Mouse (Mus musculus) ovary, postnatal 10 days (tissue): ENCODE measurements around the gene Hap1.
A peak's percentile ranks its signal among the peaks of the same experiment; 100 is the strongest.
"Not testable (repeated sequence)": the region's sequence is repeated elsewhere in the genome, so short reads cannot be mapped to it uniquely, and the experiment has no call there.

Source experiments
- DNase-seq: peaks from one replicate; pipeline ENCODE4 v3.0.0; 2022; ENCODE audit warnings: low spot score

Hap1 gene

DNA sequence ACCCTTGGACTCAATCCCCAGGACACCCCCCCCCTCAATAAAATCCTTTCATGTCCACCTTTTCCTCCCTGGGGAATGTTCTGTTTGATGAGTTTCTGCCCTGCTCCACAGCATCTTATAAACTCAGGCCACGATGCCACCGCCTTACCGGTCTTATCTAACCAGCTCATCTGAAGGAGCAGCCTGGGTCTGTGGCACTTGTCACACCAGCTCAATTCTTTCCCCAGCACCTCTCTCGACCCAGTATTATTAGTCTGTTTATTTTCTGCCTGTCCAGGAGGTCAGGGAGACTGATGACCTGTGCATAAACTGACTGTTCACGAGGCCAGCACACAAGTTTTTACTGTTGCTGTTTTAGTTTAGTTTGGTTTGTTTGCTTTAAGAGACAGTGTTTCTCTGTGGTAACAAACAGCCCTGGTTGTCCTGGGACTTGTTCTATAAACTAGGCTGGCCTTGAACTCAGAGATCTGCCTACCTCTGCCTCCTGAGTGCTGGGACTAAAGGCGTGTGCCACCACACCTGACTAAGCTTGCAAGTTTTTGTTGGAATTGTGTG is 38.0 kb downstream of the Hap1 start:
- DNase-seq = no peak

DNA sequence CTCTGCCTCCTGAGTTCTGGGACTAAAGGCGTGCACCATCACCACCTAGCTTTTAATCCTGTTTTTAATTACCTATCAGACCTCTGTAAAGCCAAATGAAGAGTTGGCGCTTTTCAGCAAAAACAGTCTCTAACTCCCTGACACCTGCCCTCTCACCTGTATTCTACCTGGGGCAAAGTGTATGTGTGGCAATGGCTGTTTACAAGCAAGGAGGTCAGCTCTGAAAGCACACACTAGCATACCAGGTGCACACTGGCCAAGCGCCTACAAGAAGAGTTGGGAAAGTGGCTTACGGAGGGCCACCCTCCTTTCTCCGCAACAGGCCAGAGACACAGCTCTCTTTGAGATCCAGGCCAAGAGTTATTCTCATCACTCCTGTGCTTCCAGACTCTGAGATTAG is 40.5 kb downstream of the Hap1 start:
- no peak for DNase-seq

DNA sequence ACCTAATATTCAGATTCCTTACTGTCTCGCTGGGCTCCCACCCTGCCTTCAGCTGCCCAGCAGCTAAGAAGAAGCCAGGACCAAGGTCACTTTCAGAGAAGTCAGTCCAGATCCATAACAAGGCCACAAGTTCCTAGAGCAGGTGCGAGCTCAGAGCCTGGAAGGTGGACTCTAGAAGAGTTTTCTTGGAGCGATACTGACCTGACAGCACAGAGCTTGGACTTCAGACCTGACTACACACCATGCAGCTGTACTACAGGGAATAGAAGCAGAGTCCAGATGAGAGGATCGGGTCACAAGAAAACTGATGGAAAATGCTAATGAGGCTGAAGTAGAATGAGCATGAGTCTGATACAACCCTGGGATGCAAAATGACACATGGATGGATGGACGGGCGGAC is 42.5 kb downstream of the Hap1 start:
- no peak for DNase-seq

DNA sequence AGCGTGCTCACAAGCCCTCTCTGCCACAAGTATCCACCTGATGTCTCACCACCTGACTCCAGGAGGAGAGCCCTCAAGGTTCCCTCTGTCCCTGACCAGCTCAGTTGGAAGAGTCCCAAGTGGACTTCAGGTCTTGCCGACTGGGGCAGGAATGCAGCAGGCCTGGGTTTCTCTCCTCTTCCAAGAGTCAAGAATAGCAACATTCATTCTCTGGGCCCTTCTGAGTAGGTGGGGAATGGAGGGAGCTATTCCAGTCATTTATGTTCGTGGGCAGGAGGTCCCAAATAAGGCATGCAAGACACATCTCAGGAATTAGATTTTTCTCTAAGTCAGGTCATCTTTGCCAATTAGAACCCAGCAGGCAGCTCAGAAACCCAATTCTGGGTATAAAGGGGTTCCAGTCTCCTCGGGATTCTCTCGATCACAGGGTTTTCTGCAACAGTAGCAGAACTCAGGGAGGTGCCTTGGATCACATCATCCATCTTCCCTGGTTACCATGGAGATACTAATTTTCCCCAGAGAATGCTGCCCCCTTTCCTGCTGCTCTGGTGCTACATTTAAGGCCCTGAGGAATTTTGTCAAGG is 43.7 kb downstream of the Hap1 start:
- no peak for DNase-seq

DNA sequence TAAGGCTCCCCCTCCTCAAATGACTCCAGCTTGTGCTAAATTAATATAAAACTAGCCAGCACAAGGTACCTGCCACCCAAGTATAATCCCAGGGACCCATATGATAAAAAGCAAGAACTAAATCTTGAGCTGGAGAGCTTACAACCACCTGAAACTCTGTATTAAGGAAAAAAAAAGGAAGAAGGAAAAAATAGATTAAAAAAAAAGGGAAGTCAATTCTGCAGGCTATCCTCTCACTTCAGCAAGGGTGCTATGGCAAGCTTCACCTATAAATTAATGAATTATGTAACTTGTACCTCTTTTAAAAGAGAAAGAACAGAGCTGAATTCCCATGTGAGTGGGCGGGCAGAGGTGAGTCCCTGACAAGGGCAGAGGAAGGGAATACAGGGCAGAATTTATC is 44.3 kb downstream of the Hap1 start:
- DNase-seq = no peak

DNA sequence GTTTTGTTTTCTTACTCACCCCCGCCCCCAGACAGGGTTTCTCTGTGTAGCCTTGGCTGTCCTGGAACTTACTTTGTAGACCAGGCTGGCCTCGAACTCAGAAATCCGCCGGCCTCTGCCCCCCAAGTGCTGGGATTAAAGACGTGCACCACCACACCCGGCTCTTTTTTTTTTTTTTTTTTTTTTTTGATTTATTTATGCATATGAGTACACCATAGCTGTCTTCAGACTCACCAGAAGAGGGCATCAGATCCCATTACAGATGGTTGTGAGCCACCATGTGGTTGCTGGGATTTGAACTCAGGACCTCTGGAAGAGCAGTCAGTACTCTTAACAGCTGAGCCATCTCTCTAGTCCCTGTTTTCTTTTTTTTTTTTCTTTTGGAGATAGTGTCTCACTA is 47.3 kb downstream of the Hap1 start:
- not testable (repeated sequence) for DNase-seq

DNA sequence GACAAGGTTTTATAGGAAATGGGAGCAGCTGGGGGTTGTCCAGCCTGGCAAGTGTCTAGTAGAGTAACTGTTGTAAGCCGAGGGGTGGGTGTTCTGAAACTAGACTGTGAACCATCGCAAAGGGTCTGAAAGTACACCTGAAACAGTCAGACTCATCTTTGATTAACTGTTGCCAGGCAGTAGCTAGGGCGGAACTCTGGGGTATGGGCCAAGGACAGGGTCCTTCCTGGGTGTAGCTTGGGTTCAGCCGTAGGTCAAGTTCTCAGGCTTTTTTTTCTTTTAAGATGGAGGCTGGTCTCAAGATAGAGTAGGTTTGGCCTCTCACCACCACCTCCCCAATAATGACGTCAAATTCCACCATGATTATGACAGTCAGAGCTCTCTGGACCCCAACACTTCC is 48.0 kb downstream of the Hap1 start:
- no peak for DNase-seq

DNA sequence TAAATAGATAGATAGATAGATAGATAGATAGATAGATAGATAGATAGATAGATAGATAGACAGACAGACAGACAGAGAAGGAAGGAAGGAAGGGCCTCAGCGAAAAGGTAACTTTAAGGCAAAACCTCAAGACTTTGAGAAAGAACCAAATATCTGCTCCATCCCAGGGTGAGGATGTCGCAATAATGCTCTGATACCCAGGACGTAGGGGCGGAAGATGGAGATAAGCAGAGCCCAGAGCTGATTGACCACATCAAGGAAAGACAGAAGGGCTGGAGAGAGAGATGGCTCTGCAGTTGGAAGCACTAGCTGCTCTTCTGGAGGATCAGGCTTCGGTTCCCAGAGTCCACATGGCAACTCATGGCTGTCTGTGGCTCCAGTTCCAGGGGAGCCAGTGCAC is 54.6 kb downstream of the Hap1 start:
- no peak for DNase-seq

DNA sequence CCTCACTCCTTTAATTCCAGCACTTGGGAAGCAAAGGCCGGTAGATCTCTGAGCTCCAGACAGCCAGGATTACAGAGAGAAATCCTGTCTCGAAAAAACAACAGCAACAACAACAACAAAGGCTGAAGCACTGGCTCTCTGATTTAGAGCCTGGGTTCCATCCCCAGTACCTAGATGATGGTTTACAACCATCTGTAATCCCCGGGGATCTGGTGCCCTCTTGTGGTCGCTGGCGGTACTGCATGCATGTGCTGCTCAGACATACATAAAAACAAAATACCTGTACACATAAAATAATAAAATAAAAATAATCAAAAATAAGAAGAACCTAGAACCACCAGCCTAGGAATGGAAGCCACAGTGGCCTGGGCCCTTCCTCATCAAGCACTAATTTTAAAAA is 55.6 kb downstream of the Hap1 start:
- no peak for DNase-seq

DNA sequence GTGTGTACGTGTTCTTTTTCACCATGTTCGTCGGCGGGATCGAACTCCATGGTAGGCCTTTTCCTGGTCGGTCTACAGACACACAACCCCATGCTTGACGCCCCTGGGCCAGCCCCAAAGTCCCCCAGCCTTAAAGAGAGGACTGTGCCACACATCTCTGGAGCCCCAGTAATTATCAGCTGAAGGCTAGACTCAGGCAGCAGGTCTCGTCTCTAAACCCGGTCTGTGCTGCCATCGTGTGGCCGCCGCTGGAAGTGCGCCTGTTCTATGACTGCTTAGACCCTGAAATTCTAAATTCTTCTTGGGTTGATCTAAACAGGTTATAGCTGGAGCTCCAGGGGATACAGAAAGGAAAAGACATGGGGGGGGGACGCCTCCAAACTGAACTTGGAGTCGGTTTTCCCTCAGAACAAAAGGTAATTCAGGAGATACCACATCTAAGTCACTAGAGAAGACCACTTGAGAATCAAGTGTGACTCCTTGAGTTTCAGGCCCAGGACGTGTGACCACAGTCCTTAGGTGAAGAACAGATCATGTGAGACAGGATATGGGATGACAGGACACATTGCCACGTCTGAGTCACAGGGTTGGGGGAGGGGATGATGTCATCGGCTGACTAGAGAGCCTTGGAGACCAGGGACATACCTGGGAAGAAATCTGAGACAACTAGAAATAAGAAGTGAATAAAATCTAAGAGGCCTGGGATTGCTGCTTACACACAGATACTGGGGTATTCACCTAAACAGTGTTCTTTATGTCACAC is 57.5 kb downstream of the Hap1 start:
- DNase-seq = peak; percentile 66

DNA sequence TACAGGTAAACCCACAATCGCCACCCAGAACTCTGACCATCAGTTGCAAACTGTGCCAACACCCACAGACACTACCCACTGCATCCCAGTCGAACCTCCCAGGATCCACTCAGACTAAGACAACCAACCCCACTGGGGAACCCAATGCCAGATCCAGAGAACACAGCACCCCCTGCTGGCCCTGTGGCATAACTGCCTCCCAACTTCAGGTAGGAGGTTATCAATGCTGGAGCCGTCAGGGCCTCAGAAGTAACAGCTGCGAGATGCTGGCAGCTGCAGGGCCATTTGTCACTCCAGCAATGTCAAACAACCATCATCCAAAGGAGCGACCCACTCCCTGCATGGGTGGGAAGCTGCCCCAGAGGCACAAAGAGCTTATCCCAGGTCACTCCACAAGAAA is 58.1 kb downstream of the Hap1 start:
- no peak for DNase-seq
